Mouse (Mus musculus) midbrain, embryonic 16.5 days (tissue): ENCODE data around the gene Rpl9-ps6. TPM values are rescaled to one million over a fixed set of nuclear protein-coding genes. Genes with fewer than 3 reads are reported as not detected.

Experiments
- ATAC-seq: fragments of 200-750 bp; cut with Nextera tagmentation; 2 replicates; pipeline ENCODE4 v1.8.0; 2017; ENCODE audit warnings: moderate TSS enrichment
- H3K27ac ChIP-seq: fragments of 300-500 bp; sonication (generic); 2 replicates; pipeline ENCODE4 v1.5.1; 2014; ENCODE audit warnings: mild to moderate bottlenecking, low read length, mixed read lengths
- H3K27me3 ChIP-seq: fragments of 300-500 bp; sonication (generic); 2 replicates; pipeline ENCODE4 v1.6.1; 2014; ENCODE audit warnings: low read depth, low read length, mixed read lengths; ENCODE audit not compliant: control insufficient read depth, insufficient read depth
- H3K36me3 ChIP-seq: fragments of 300-500 bp; sonication (generic); 2 replicates; pipeline ENCODE4 v1.6.1; 2014; ENCODE audit warnings: mild to moderate bottlenecking, low read length, moderate library complexity, mixed read lengths; ENCODE audit not compliant: control insufficient read depth, insufficient read depth
- H3K4me1 ChIP-seq: fragments of 300-500 bp; sonication (generic); 2 replicates; pipeline ENCODE4 v1.6.1; 2014; ENCODE audit warnings: mild to moderate bottlenecking, low read length, mixed read lengths; ENCODE audit not compliant: control insufficient read depth, insufficient read depth
- H3K4me2 ChIP-seq: fragments of 300-500 bp; sonication (generic); 2 replicates; pipeline ENCODE4 v1.6.1; 2014; ENCODE audit warnings: mild to moderate bottlenecking, low read length, mixed read lengths
- H3K4me3 ChIP-seq: fragments of 300-500 bp; sonication (generic); 2 replicates; pipeline ENCODE4 v1.5.1; 2014; ENCODE audit warnings: low read depth, mild to moderate bottlenecking, low read length, moderate library complexity, mixed read lengths
- H3K9ac ChIP-seq: fragments of 300-500 bp; sonication (generic); 2 replicates; pipeline ENCODE4 v1.6.1; 2014; ENCODE audit warnings: low read depth, low read length, mixed read lengths
- H3K9me3 ChIP-seq: fragments of 300-500 bp; sonication (generic); replicated peaks from 2 replicates; pipeline ENCODE4 v1.6.1; 2014; ENCODE audit warnings: mild to moderate bottlenecking, low read length, mixed read lengths; ENCODE audit not compliant: control insufficient read depth, poor library complexity, severe bottlenecking
- WGBS: fragments of 180-500 bp; shearing (Covaris S2); extraction: QIAGEN DNeasy Blood & Tissue Kit; methylation state at CpG from one replicate; pipeline ENCODE4 v1.1.7; 2014; 5-methylcytosine and 5-hydroxymethylcytosine counted together
- polyA plus RNA-seq: library from polyadenylated mRNA; unstranded; fragments of >200 nt; fragmentation: Nextera tagmentation; extraction: Ambion mirVana; gene quantifications from 2 replicates; pipeline ENCODE4 v1.2.1, GENCODE M21; 2015

Rpl9-ps6 gene
- polyA plus RNA-seq, result 44.7 and 48.2 TPM in 2 replicates

GRCm38 (mm10) chr19:32466478-32466877 lies at the start of gene Rpl9-ps6:
Rpl9-ps6 (minus strand) TSS chr19:32466578.
- WGBS, result 76% methylated on average over 5 of the region's 6 CpGs
- Histone ChIP-seq H3K36me3 (no peaks in the 10 kb centered on the region), H3K4me2 (no peak within 1 kb of the TSS), H3K4me1 (no peaks in the 10 kb centered on the region), H3K9me3 (no peaks in the 10 kb centered on the region), H3K4me3 (no peak within 1 kb of the TSS), H3K27ac (no peak within 1 kb of the TSS), H3K9ac (no peak within 1 kb of the TSS), H3K27me3 (no peaks in the 10 kb centered on the region)
- no peak for ATAC-seq

GRCm38 (mm10) chr19:32512518-32512917 lies 46.1 kb upstream of the Rpl9-ps6 start:
- Histone ChIP-seq H3K27me3 (no peaks in the 10 kb centered on the region), H3K9me3 (no peaks in the 10 kb centered on the region), H3K27ac (no peak overlapping the region), H3K4me1 (no peaks in the 10 kb centered on the region), H3K36me3 (peaks cover 41% of the 10 kb centered on the region), H3K4me3 (no peak overlapping the region), H3K4me2 (no peak overlapping the region), H3K9ac (no peak overlapping the region)
- no peak for ATAC-seq
- WGBS, result 48% methylated on average over 1 of the region's 1 CpGs

- no peaks in the 10 kb centered on the region for H3K4me1 ChIP-seq
- no peak overlapping the region for H3K4me3 ChIP-seq
- H3K9ac ChIP-seq, result no peak overlapping the region
- H3K27me3 ChIP-seq, result no peaks in the 10 kb centered on the region
- no peak overlapping the region for H3K27ac ChIP-seq
- no peaks in the 10 kb centered on the region for H3K9me3 ChIP-seq
- WGBS, result 97% methylated on average over 6 of the region's 6 CpGs
- ATAC-seq, result no peak
- no peak overlapping the region for H3K4me2 ChIP-seq
- H3K36me3 ChIP-seq, result peaks cover 30% of the 10 kb centered on the region
These were observed 44.6 kb upstream of the Rpl9-ps6 start for GRCm38 (mm10) chr19:32510962-32511361.

- H3K27ac ChIP-seq, result no peak overlapping the region
- no peaks in the 10 kb centered on the region for H3K9me3 ChIP-seq
- H3K9ac ChIP-seq, result no peak overlapping the region
- no peaks in the 10 kb centered on the region for H3K27me3 ChIP-seq
- no peak overlapping the region for H3K4me3 ChIP-seq
- no peak overlapping the region for H3K4me2 ChIP-seq
- 91% methylated on average over 3 of the region's 3 CpGs for WGBS
- peaks cover 27% of the 10 kb centered on the region for H3K36me3 ChIP-seq
- no peaks in the 10 kb centered on the region for H3K4me1 ChIP-seq
- ATAC-seq, result no peak
These were observed 43.9 kb upstream of the Rpl9-ps6 start for GRCm38 (mm10) chr19:32510267-32510666.

- Histone ChIP-seq H3K4me1 (no peaks in the 10 kb centered on the region), H3K27me3 (no peaks in the 10 kb centered on the region), H3K9ac (no peak overlapping the region), H3K4me2 (no peak overlapping the region), H3K36me3 (peaks cover 8% of the 10 kb centered on the region; the same call in 1 of the 2 replicates), H3K27ac (no peak overlapping the region), H3K4me3 (no peak overlapping the region), H3K9me3 (no peaks in the 10 kb centered on the region)
- no peak for ATAC-seq
- 93% methylated on average over 9 of the region's 9 CpGs for WGBS
These were observed 41.1 kb upstream of the Rpl9-ps6 start for GRCm38 (mm10) chr19:32507526-32507925.

GRCm38 (mm10) chr19:32507100-32507499 lies 40.7 kb upstream of the Rpl9-ps6 start:
- H3K4me2 ChIP-seq, result no peak overlapping the region
- H3K9me3 ChIP-seq, result no peaks in the 10 kb centered on the region
- no peak overlapping the region for H3K4me3 ChIP-seq
- no peaks in the 10 kb centered on the region for H3K4me1 ChIP-seq
- peaks cover 7% of the 10 kb centered on the region; the same call in 1 of the 2 replicates for H3K36me3 ChIP-seq
- H3K27me3 ChIP-seq, result no peaks in the 10 kb centered on the region
- WGBS, result 94% methylated on average over 6 of the region's 6 CpGs
- no peak for ATAC-seq
- no peak overlapping the region for H3K27ac ChIP-seq
- H3K9ac ChIP-seq, result no peak overlapping the region

- no peaks in the 10 kb centered on the region for H3K27me3 ChIP-seq
- ATAC-seq, result no peak
- no peaks in the 10 kb centered on the region for H3K4me1 ChIP-seq
- H3K9ac ChIP-seq, result no peak overlapping the region
- no peak overlapping the region for H3K4me3 ChIP-seq
- 93% methylated on average over 5 of the region's 5 CpGs for WGBS
- H3K4me2 ChIP-seq, result no peak overlapping the region
- no peaks in the 10 kb centered on the region for H3K9me3 ChIP-seq
- peaks cover 7% of the 10 kb centered on the region; the same call in 1 of the 2 replicates for H3K36me3 ChIP-seq
- no peak overlapping the region for H3K27ac ChIP-seq
These were observed 40.1 kb upstream of the Rpl9-ps6 start for GRCm38 (mm10) chr19:32506514-32506913.

- Histone ChIP-seq H3K9me3 (no peaks in the 10 kb centered on the region), H3K27me3 (no peaks in the 10 kb centered on the region), H3K27ac (no peak overlapping the region), H3K4me2 (no peak overlapping the region), H3K4me3 (no peak overlapping the region), H3K36me3 (peaks cover 5% of the 10 kb centered on the region; the same call in 1 of the 2 replicates), H3K9ac (no peak overlapping the region), H3K4me1 (no peaks in the 10 kb centered on the region)
- no peak for ATAC-seq
- WGBS, result 85% methylated on average over 8 of the region's 8 CpGs
These were observed 39.7 kb upstream of the Rpl9-ps6 start for GRCm38 (mm10) chr19:32506081-32506480.

GRCm38 (mm10) chr19:32501414-32501813 lies 35.0 kb upstream of the Rpl9-ps6 start:
- Histone ChIP-seq H3K36me3 (no peaks in the 10 kb centered on the region; the same call in 1 of the 2 replicates), H3K4me2 (no peak overlapping the region), H3K27ac (no peak overlapping the region), H3K27me3 (no peaks in the 10 kb centered on the region), H3K9me3 (no peaks in the 10 kb centered on the region), H3K4me1 (no peaks in the 10 kb centered on the region), H3K9ac (no peak overlapping the region), H3K4me3 (no peak overlapping the region)
- ATAC-seq, result peak; percentile 48; the same call in 1 of the 2 replicates
- WGBS, result 80% methylated on average over 6 of the region's 6 CpGs
